Mouse (Mus musculus): ENCODE measurements around the gene Nr4a1. TPM values are rescaled to one million over a fixed set of nuclear protein-coding genes. Genes with fewer than 3 reads are reported as not detected.

The Nr4a1 gene
- total and polyA plus RNA-seq, 3 experiments, result 0.04 TPM; not detected in 2

DNA sequence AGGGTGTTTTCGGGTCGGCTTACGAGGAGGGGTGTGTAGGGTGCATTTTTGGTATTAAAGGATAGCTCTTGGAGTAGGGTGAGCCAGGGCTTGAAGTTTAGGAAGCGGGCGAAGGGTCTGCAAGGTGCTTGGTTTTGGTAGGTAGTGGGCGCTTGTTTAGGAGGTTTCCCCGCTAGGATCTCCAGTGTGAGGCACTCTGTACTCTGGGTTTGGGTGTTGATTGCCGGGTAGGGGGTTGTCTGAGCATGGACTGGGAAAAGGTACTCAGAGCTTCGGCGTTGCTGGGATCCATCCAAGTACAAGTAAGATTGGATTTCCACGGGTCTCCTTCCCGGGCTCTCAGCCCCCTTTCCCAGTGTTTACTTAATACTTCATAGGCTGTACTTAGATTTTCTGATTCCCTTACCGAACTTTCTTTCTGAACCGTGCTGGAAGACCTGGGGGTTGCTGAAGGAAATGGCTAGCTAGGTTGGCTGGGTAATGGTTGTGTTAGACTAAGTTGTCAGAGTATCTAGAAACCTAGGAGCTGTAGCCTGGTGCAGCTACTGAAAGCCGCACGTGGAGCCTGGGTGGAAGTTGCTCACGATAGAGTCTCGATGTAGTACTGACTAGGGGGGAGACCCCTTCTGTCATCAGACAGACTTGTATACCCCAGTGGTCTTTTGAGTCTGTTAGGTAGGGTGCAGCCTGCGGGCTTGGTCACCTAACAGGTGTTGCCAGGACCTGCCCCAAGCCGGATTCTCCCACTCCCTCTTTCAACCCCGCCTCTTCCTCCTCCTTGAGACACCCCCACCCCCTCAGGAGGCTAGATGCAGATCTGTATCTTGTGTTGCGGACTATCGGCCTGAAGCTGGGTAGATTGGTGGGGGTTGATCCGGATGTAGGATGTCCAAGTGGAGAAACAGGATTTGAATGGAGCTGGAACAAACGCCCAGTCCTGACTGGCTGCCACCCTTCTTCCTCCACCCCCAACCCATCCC, 13.3 kb downstream of the Nr4a1 start:
- H3K36me3 ChIP-seq (replicated peaks), result no peaks in the 10 kb centered on the region
- no peak overlapping the region for H3K4me3 ChIP-seq (ENCODE audit: low read depth, low read length)
- ATAC-seq (ENCODE audit: extremely low read depth, insufficient number of reproducible peaks, low FRiP score, poor library complexity, severe bottlenecking) (no peak), DNase-seq (ENCODE audit: low spot score) (no peak)
- H3K9me3 ChIP-seq (replicated peaks), result peaks cover 45% of the 10 kb centered on the region
- TF ChIP-seq CTCF (IDR thresholded peaks at IDR 0.05; ENCODE audit: low read depth, low read length), result no peak
- TF ChIP-seq GATA2 (IDR thresholded peaks at IDR 0.05; ENCODE audit: borderline replicate concordance, low read depth, low read length), result no peak
- TF ChIP-seq GATA1 (IDR thresholded peaks at IDR 0.05; ENCODE audit: borderline replicate concordance, low read length), result no peak
- no peak for TF ChIP-seq TAL1 (conservative IDR thresholded peaks at IDR 0.05; ENCODE audit: low read depth, low read length)
- no peak for TF ChIP-seq POLR2AphosphoS5 (IDR thresholded peaks at IDR 0.05; ENCODE audit: insufficient replicate concordance, low read depth, low read length)
- H3K4me1 ChIP-seq (ENCODE audit: insufficient read depth, low read depth, low read length), result no peaks in the 10 kb centered on the region
- H3K27me3 ChIP-seq (ENCODE audit: insufficient read depth, low read length), result peaks cover 16% of the 10 kb centered on the region; the same call in 1 of the 2 replicates

DNA sequence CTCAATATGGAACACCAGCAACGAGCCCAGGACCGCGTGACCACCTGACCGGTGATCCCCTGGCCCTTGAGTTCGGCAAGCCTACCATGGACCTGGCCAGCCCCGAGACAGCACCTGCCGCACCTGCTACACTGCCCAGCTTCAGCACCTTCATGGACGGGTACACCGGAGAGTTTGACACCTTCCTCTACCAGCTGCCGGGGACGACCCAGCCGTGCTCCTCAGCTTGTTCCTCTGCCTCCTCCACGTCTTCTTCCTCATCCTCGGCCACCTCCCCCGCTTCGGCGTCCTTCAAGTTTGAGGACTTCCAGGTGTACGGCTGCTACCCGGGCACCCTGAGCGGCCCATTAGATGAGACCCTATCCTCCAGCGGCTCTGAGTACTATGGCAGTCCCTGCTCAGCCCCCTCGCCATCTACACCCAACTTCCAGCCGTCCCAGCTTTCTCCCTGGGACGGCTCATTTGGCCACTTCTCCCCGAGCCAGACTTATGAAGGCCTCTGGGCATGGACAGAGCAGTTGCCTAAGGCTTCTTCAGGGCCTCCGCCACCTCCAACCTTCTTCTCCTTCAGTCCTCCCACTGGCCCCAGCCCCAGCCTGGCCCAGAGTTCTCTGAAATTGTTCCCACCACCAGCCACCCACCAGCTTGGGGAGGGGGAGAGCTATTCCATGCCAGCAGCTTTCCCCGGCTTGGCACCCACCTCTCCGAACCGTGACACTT, 16.2 kb downstream of the Nr4a1 start:
- ATAC-seq (ENCODE audit: extremely low read depth, insufficient number of reproducible peaks, low FRiP score, poor library complexity, severe bottlenecking) (no peak), DNase-seq (ENCODE audit: low spot score) (no peak)
- no peaks in the 10 kb centered on the region for H3K4me1 ChIP-seq (ENCODE audit: insufficient read depth, low read depth, low read length)
- TF ChIP-seq POLR2AphosphoS5 (IDR thresholded peaks at IDR 0.05; ENCODE audit: insufficient replicate concordance, low read depth, low read length) (no peak), GATA1 (IDR thresholded peaks at IDR 0.05; ENCODE audit: borderline replicate concordance, low read length) (no peak), CTCF (IDR thresholded peaks at IDR 0.05; ENCODE audit: low read depth, low read length) (no peak), TAL1 (conservative IDR thresholded peaks at IDR 0.05; ENCODE audit: low read depth, low read length) (no peak), GATA2 (IDR thresholded peaks at IDR 0.05; ENCODE audit: borderline replicate concordance, low read depth, low read length) (no peak)
- peaks cover 16% of the 10 kb centered on the region; the same call in 1 of the 2 replicates for H3K27me3 ChIP-seq (ENCODE audit: insufficient read depth, low read length)
- no peaks in the 10 kb centered on the region for H3K36me3 ChIP-seq (replicated peaks)
- H3K9me3 ChIP-seq (replicated peaks), result peaks cover 37% of the 10 kb centered on the region
- no peak overlapping the region for H3K4me3 ChIP-seq (ENCODE audit: low read depth, low read length)

DNA sequence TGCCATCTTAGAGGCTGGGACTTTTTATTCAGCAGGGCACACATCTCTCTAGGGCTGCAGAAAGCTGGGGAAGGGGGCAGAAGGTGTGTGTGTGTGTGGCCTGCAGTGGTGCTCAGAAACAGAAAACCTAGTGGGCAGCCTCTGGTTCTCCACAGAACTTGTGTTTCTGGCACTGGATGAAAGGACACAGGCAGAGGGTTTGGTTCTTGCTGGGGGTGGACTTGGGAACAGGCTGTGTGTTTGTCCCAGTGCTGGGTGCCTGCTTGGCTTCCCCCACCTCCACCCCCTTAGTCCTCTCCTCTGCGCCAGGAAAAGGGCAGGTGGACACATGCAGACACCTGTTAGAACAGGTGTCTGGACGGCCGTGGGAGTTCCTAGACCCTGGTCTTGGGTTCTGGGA, 17.0 kb downstream of the Nr4a1 start:
- TF ChIP-seq GATA2 (IDR thresholded peaks at IDR 0.05; ENCODE audit: borderline replicate concordance, low read depth, low read length) (no peak), GATA1 (IDR thresholded peaks at IDR 0.05; ENCODE audit: borderline replicate concordance, low read length) (no peak), TAL1 (conservative IDR thresholded peaks at IDR 0.05; ENCODE audit: low read depth, low read length) (no peak), POLR2AphosphoS5 (IDR thresholded peaks at IDR 0.05; ENCODE audit: insufficient replicate concordance, low read depth, low read length) (no peak), CTCF (IDR thresholded peaks at IDR 0.05; ENCODE audit: low read depth, low read length) (no peak)
- Histone ChIP-seq H3K27me3 (ENCODE audit: insufficient read depth, low read length) (peaks cover 14% of the 10 kb centered on the region; the same call in 1 of the 2 replicates), H3K4me3 (ENCODE audit: low read depth, low read length) (no peak overlapping the region), H3K36me3 (replicated peaks) (no peaks in the 10 kb centered on the region), H3K4me1 (ENCODE audit: insufficient read depth, low read depth, low read length) (no peaks in the 10 kb centered on the region), H3K9me3 (replicated peaks) (peaks cover 34% of the 10 kb centered on the region)
- ATAC-seq (ENCODE audit: extremely low read depth, insufficient number of reproducible peaks, low FRiP score, poor library complexity, severe bottlenecking) (no peak), DNase-seq (ENCODE audit: low spot score) (no peak)

DNA sequence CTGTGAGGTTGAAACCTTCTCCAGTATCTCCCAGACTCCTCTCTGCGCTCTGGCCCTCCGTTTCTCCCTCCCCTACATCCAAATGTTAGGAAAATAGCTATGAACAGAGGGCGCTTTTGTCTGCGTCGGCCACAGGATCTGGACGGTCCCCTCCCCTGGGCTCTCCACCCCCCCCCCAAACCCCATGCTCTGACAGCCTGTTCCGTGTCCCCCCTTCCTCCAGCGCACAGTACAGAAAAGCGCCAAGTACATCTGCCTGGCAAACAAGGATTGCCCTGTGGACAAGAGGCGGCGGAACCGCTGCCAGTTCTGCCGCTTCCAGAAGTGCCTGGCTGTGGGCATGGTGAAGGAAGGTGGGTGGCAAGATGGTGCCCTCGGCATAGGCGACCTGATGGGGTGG, 17.4 kb downstream of the Nr4a1 start:
- ATAC-seq (ENCODE audit: extremely low read depth, insufficient number of reproducible peaks, low FRiP score, poor library complexity, severe bottlenecking) (no peak), DNase-seq (ENCODE audit: low spot score) (no peak)
- Histone ChIP-seq H3K4me3 (ENCODE audit: low read depth, low read length) (no peak overlapping the region), H3K36me3 (replicated peaks) (no peaks in the 10 kb centered on the region), H3K4me1 (ENCODE audit: insufficient read depth, low read depth, low read length) (no peaks in the 10 kb centered on the region), H3K27me3 (ENCODE audit: insufficient read depth, low read length) (peaks cover 11% of the 10 kb centered on the region; the same call in 1 of the 2 replicates), H3K9me3 (replicated peaks) (peaks cover 31% of the 10 kb centered on the region)
- TF ChIP-seq GATA2 (IDR thresholded peaks at IDR 0.05; ENCODE audit: borderline replicate concordance, low read depth, low read length) (no peak), POLR2AphosphoS5 (IDR thresholded peaks at IDR 0.05; ENCODE audit: insufficient replicate concordance, low read depth, low read length) (no peak), GATA1 (IDR thresholded peaks at IDR 0.05; ENCODE audit: borderline replicate concordance, low read length) (no peak), CTCF (IDR thresholded peaks at IDR 0.05; ENCODE audit: low read depth, low read length) (no peak)

DNA sequence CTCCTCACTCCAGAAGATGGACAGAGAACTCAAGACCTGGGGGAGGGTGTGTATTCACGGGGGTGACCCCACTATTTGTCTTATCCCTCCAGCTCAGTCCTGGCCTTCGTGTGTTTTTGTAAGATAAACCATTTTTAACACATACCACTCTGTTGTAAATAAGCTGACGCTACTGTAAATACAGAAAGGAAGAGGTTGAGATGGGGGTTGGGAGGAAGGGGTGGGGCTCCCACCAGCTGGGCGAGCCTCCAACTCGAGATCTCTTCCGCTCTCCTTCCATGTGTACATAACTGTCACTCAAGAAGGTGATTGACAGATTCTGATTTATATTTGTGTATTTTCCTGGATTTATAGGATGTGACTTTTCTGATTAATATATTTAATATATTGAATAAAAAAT, 20.3 kb downstream of the Nr4a1 start:
- DNase-seq (ENCODE audit: low spot score) (no peak), ATAC-seq (ENCODE audit: extremely low read depth, insufficient number of reproducible peaks, low FRiP score, poor library complexity, severe bottlenecking) (no peak)
- Histone ChIP-seq H3K27me3 (ENCODE audit: insufficient read depth, low read length) (peaks cover 10% of the 10 kb centered on the region; the same call in 1 of the 2 replicates), H3K9me3 (replicated peaks) (peaks cover 26% of the 10 kb centered on the region), H3K4me1 (ENCODE audit: insufficient read depth, low read depth, low read length) (peaks cover 1% of the 10 kb centered on the region; the same call in 1 of the 2 replicates), H3K4me3 (ENCODE audit: low read depth, low read length) (no peak overlapping the region), H3K36me3 (replicated peaks) (no peaks in the 10 kb centered on the region)
- TF ChIP-seq CTCF (IDR thresholded peaks at IDR 0.05; ENCODE audit: low read depth, low read length) (no peak), GATA2 (IDR thresholded peaks at IDR 0.05; ENCODE audit: borderline replicate concordance, low read depth, low read length) (no peak), TAL1 (conservative IDR thresholded peaks at IDR 0.05; ENCODE audit: low read depth, low read length) (no peak), GATA1 (IDR thresholded peaks at IDR 0.05; ENCODE audit: borderline replicate concordance, low read length) (no peak), POLR2AphosphoS5 (IDR thresholded peaks at IDR 0.05; ENCODE audit: insufficient replicate concordance, low read depth, low read length) (no peak)
